Mouse (Mus musculus) Muller cell, postnatal 12 days (primary cell): Measurements from ENCODE around the gene Musk.
"Not testable (repeated sequence)": the region's sequence is repeated elsewhere in the genome, so short reads cannot be mapped to it uniquely, and the experiment has no call there.

Experiments
- DNase-seq: peaks from one replicate; pipeline ENCODE4 v3.0.0-alpha.2; 2015; ENCODE audit errors: inconsistent ontology term

Musk gene

GRCm38 (mm10) chr4:58285687-58286086, at the start of gene Musk:
Gene Musk, plus strand, starts transcription at chr4:58285960.
- DNase-seq, result no peak

GRCm38 (mm10) chr4:58240416-58240815, 45.3 kb upstream of the Musk start:
- DNase-seq, result no peak

GRCm38 (mm10) chr4:58245544-58245943, 40.2 kb upstream of the Musk start:
- DNase-seq, result no peak

GRCm38 (mm10) chr4:58252381-58252780, 33.4 kb upstream of the Musk start:
- DNase-seq, result no peak

GRCm38 (mm10) chr4:58253410-58253809, 32.4 kb upstream of the Musk start:
- DNase-seq, result peak; percentile 68

GRCm38 (mm10) chr4:58260767-58261166, 25.0 kb upstream of the Musk start:
- not testable (repeated sequence) for DNase-seq

GRCm38 (mm10) chr4:58266294-58266693, 19.5 kb upstream of the Musk start:
- DNase-seq, result peak; percentile 41

- DNase-seq, result no peak
These were observed 16.7 kb upstream of the Musk start for GRCm38 (mm10) chr4:58268897-58269542.

GRCm38 (mm10) chr4:58269961-58270360, 15.8 kb upstream of the Musk start:
- no peak for DNase-seq

- DNase-seq, result no peak
These were observed 14.8 kb upstream of the Musk start for GRCm38 (mm10) chr4:58270956-58271355.

- peak; percentile 12 for DNase-seq
These were observed 14.1 kb upstream of the Musk start for GRCm38 (mm10) chr4:58271504-58272162.

- peak; percentile 56 for DNase-seq
These were observed 10.4 kb upstream of the Musk start for GRCm38 (mm10) chr4:58275261-58275895.

- DNase-seq, result no peak
These were observed 7.4 kb upstream of the Musk start for GRCm38 (mm10) chr4:58278368-58278767.

- DNase-seq, result no peak
These were observed 5.6 kb upstream of the Musk start for GRCm38 (mm10) chr4:58280121-58280520.

- no peak for DNase-seq
These were observed 769 bp downstream of the Musk start for GRCm38 (mm10) chr4:58286368-58287090.

GRCm38 (mm10) chr4:58288753-58289152, 3.0 kb downstream of the Musk start:
- no peak for DNase-seq

GRCm38 (mm10) chr4:58291828-58292227, 6.1 kb downstream of the Musk start:
- no peak for DNase-seq

- DNase-seq, result no peak
These were observed 7.3 kb downstream of the Musk start for GRCm38 (mm10) chr4:58293099-58293498.

- DNase-seq, result no peak
These were observed 18.1 kb downstream of the Musk start for GRCm38 (mm10) chr4:58303862-58304261.

- DNase-seq, result no peak
These were observed 18.8 kb downstream of the Musk start for GRCm38 (mm10) chr4:58304564-58304963.

- DNase-seq, result no peak
These were observed 21.7 kb downstream of the Musk start for GRCm38 (mm10) chr4:58307421-58307820.

- no peak for DNase-seq
These were observed 27.6 kb downstream of the Musk start for GRCm38 (mm10) chr4:58313344-58313743.
